Mouse (Mus musculus): ENCODE measurements around the gene Mmrn1. TPM values are rescaled to one million over a fixed set of nuclear protein-coding genes. Genes with fewer than 3 reads are reported as not detected.

The Mmrn1 gene
- polyA plus RNA-seq (2015; fragmentation: Nextera tagmentation; extraction: Ambion mirVana) = 0.77 and 1.0 TPM in 2 replicates

DNA sequence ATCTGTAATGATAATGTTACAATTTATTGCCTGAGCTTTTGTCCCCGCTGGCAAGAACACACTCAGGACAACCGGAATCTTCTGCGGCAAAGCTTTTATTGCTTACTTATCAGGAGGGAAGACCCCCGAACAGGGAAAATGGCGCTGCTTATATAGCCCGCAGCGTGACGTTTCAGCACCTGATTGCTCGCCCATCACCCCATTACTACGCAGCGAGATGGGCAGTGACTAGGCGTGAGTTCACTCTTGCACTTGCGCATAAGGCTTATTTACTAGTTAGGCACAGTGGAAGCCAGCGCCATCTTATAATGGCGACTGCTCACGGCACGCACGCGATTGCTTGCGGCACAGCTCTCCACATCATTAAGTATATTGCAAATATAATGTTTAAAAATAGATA, at the start of gene Mmrn1:
Gene Mmrn1, plus strand, starts transcription at position 301 of the 400 bp plus-strand sequence.

Other genes with a start within 250 kb of the Mmrn1 start
- 414 and 463 TPM in 2 replicates for gene Snca, start 95.1 kb upstream of the Mmrn1 start, polyA plus RNA-seq (2015; fragmentation: Nextera tagmentation; extraction: Ambion mirVana)